Mouse (Mus musculus): ENCODE results near the gene 2010109A12Rik. TPM values are rescaled to one million over a fixed set of nuclear protein-coding genes. Genes with fewer than 3 reads are reported as not detected.

2010109A12Rik gene
- total RNA-seq (2021): 1 to 10 TPM; 1.9 to 2.4 TPM

DNA sequence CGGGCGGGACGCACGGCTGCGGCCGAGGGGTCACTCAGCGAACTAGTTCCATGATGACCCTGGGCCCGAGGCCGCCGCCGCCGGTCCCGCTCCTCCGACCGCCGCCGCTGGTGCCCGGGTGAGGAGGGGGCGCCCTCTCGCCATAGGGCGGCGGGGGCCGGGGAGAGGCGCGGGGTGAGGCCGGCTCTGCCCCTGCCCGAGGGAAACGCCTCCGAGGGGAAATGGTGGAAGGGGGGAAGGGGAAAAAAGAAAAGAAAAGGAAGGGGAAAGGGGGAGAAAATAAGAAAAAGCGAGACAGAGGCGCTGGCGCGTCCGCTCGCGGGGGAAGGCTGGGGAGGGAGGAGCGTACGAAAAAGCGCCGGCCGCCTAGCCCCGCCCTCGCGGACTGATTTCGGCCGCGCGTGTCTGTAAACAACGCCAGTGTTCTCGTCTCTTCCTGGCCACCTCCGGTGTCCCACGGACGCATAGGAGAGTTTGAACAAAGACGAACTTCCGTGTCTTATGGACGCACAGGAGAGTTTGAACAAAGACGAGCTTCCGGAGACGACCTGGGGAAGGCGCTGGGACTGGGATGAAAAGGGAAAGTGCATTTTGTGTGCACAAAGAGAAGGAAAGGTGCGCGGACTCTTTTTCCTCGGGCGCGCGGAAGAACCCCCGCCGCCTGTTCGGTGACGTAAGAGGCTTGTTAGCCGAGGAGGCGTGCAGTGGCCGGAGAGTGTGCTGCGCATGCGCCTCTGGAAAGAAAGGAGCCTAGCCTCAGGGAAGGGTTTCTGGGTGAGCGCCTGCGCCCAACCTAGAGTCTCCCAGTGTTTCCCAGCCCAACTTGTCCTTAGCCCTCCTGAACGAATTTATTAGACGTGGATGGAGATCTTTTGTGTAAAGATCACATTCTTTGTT lies at the start of gene 2010109A12Rik, which contains the start of gene Ccni:
Gene 2010109A12Rik, plus strand, starts transcription at position 410 of the 897 bp plus-strand sequence.
Gene Ccni, minus strand, starts transcription at position 387 of the 897 bp plus-strand sequence.
- DNase-seq: peak; percentile 95

DNA sequence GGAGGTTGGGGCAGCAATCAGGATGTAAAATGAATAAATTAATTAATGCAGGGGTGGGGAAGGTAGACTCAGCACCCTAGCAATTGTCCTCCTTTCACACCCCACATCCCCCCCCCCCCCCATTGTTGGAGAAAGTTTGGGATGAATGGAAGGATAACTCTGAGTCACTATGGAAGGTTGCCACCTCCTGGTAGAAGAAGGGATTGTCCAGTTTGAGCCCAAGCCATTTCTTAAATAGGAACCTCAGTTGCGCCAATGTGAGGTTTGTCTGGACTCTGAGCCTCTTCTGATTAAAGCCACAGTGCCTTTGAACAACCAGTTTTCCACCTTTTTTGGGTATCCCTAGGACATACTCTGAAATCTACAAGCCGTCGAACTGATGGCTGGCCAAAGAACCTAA lies 42.8 kb upstream of the 2010109A12Rik start:
- no peak for DNase-seq

DNA sequence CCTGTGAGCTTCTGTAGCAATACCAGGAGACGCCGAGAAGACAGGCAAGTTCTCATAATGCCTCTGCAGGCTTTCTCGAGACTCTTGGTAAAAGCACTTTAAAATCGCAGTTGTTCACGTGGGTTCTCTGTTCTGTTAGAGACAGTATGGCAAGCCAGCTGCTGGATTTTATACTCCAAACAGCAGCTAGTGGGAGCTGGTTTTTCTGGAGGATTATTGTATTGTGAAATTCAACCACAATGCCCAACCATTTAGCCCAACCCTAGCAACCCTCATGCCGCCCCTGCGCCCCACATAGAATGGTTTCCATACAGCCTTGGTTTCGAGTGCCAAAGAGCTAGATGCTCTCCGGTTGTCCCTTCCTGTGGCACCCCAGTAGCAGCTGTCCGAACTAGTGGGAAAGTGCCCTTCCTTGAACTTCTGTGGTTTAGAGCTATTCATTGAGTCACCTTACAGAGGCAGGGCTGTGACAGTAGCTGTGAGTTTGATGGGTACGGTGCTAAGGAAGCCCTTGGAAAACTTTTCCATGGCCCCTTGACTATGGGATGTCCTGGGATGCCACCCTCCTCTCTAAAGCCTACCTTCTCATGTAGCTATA lies 38.3 kb upstream of the 2010109A12Rik start:
- no peak for DNase-seq

GRCm38 (mm10) chr5:93168654-93169053 lies 37.7 kb upstream of the 2010109A12Rik start:
- no peak for DNase-seq

DNA sequence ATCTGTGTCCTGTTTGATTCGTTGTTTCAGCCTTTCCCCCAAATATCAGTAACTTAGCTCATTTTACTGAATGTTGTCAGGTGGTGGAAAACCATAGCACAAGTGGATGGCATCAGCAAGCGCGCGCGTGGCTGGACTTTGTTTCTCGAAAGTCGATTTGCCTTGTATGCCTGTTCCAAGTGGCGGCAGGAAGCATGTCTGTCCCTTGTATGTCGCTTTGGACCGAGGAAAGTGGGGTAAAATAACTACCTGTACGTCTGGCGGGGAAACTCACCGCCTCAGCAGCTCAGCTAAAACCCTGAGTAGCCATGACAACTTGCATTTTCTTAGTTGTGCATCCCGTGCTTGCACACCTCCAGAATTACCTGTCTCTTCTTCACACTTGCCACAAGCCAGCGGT lies 34.9 kb upstream of the 2010109A12Rik start:
- no peak for DNase-seq

GRCm38 (mm10) chr5:93172536-93172935 lies 33.8 kb upstream of the 2010109A12Rik start:
- no peak for DNase-seq

- DNase-seq: no peak
Measured at GRCm38 (mm10) chr5:93174675-93175074, 31.6 kb upstream of the 2010109A12Rik start.

DNA sequence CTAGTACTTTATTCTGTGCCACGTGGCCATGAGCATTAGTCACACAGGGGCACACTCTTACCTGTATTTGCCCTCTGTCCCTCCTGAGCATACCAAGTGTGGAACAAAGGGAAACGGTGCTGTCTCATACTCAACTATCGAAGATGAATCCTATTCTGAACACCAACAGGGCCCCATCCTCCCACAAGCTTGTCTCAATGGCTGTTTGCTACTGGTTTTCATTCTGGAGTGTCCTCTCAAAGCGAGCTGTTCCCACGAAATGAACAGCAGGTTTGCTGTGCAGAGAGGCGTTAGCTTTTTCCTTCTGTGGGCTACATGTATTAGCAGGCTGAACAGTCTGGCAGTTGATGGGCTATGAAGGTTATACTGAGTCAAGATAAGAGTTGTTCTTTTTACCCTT lies 27.7 kb upstream of the 2010109A12Rik start:
- peak; percentile 26 to 34 for DNase-seq

GRCm38 (mm10) chr5:93180252-93180651 lies 26.1 kb upstream of the 2010109A12Rik start:
- no peak for DNase-seq

DNA sequence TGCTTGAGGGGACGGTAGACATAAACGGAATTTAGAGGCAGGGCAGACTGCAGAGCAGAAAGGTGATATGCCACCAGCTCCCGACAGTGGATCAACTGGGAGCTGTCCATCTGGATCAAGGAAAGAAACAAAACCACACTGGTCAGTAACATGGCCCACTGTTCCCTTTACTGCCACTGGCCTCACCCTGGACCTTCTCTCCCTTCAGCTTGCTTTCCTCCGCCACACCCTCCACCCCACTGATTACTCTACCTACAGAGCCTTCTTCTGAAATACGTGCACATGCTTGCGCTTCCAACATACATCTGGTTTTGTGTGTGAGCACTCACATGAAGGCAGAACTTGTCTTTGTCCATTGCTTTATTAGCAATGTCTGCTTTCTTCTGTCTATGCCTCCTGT lies 23.0 kb upstream of the 2010109A12Rik start:
- no peak for DNase-seq

DNA sequence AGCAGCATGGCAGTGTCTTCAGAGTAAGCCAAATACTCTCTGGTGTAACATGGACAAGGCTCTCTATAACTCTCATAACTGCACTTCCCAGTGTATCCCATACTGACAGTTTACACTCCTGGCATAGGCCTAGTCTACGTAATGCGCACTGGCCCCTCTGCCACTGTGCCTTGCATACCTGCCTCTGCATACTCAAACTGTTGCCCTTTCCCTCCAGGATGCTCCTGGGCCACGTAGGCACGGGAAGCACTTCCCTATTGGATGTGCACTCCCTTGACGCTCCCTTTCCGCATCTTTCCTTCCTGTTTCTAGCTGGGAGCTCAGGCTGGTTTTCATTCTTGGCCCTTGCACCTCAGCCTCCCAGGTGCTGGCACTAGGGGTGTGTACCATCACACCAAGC lies 21.8 kb upstream of the 2010109A12Rik start:
- DNase-seq: no peak

DNA sequence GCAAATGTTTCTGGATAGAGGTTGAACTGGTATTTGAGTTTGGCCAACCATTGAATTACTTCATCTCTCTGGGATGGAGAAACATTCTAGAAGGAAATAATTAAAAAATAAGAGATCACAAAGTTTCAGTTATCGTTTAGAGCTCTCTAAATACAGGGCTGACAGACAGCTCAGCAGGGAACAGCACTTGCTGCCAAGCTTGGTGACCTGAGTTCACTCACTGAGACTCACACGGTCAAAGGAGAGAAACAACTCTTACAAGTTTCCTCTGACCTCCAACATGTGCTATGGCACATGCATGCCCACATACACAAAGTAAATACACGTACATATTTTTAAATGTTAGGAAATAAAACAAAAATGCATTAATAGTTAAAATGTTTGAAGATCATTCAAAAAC lies 16.7 kb upstream of the 2010109A12Rik start:
- no peak for DNase-seq

DNA sequence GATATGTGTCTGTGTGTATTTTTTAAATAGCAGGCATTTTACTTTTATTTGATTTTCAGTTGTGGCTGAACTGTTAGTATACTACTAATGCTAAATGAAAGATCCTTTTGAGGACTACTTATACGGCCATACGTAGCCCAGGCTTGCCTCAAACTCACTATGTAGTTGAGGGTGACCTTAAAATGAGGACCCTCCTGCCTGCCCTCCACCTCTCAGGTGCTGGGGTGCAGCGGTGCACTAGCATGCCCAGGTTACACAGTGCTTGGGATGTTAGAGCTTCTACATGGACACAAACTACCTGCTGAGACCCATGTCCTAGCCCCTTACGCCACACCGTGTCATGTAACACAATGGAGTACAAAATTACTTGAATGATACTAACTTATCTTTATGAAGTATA lies 15.9 kb upstream of the 2010109A12Rik start:
- no peak for DNase-seq

GRCm38 (mm10) chr5:93198232-93198631 lies 8.1 kb upstream of the 2010109A12Rik start:
- no peak for DNase-seq

DNA sequence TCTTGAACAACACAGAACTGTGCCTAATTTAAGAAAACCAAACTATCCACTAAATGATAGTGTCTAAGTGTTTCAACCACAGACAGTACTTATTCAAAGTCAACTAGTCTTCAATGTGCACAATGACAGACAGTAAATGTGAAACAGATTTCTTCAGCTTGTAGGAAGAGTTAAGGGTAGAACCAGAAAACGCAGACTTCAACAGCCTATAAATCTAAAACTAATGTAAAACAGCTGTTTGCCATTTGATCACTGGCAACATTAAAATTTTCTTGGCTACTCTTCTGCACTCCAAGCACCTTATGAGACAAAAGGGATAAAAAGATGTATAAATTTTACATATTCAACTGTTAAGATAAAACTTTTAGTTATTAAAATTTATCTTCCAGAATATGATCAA lies 5.1 kb upstream of the 2010109A12Rik start:
- DNase-seq: no peak

DNA sequence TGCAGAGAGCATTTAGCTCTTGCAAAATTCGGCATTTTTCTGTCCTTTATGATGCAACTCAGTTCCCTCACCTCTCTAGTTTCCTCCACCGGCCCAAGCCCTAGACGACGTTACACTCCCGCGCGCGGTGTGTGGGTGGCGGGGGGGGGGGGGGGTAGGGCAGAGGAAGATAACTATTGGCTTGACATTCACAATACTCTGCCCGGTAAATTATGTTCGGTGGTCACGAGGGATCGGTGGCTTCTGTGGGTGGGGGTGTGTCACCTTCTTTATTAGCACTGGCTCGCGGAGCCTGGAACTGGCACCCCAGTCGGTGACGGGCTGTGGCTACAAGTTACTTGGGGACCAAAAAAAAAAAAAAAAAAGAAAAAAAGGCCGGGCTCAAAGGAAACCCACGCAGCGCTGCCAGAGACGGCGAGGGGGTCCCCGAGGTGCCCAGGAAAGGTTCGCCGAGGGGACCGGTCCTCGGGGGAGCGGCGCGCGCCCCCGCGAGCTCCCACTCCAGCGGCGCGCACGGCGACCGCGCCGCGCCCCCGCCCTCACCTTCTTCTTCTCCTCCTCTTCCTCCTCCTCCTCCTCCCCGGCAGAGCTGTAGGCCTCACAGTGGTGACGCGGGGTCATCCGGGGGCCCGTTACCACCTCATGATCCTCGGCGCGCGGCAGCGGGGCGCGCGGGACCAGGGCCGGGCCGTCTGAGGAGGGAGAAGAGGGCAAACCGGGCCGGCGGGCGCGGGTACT lies 778 bp upstream of the 2010109A12Rik start:
- peak; percentile 41 to 61 for DNase-seq

DNA sequence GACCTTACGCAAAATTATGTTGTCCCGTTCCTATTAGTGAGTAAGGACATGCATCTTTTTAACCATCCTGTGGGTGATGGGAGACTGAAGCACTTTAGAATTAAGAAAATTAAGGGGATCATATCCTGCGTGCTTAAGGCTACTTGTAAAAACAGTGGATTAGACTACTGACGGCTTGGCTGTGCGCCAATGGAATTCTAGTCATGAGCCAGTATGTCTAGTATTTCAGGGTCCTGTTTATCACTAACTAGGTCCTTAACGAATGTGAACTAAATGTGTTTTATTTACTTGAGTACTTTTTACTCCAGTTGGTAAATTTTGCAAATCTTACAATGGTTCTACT lies 659 bp downstream of the 2010109A12Rik start:
- DNase-seq: no peak

- no peak for DNase-seq
Measured at GRCm38 (mm10) chr5:93207555-93207954, 1.2 kb downstream of the 2010109A12Rik start.

GRCm38 (mm10) chr5:93218375-93218774 lies 12.1 kb downstream of the 2010109A12Rik start:
- no peak for DNase-seq

GRCm38 (mm10) chr5:93221661-93222060 lies 15.3 kb downstream of the 2010109A12Rik start:
- no peak for DNase-seq

- DNase-seq: no peak
Measured at GRCm38 (mm10) chr5:93224549-93224948, 18.2 kb downstream of the 2010109A12Rik start.

DNA sequence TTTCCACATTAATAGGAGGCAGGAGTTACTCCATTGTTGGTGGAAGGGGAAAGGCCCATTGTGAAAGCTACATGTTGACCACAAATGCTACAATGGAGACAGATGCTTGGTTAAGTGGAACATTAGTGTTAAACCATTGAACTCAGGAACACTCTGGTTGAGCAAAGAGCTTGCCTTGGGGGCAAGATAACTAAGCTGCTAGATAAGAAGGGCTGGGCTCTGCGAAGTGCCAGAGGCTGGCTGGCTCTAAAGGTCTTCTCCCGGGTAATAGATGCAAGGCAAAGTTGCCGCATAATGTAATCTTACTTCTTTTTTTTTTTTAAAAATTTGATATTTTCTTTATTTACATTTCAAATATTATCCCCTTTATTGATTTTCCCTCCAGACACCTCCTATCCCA lies 20.8 kb downstream of the 2010109A12Rik start:
- no peak for DNase-seq

- DNase-seq: no peak
Measured at GRCm38 (mm10) chr5:93229527-93229926, 23.2 kb downstream of the 2010109A12Rik start.

All from layer of hippocampus, postnatal 36 days (tissue).